Mouse (Mus musculus): ENCODE measurements around the gene Hnrnpl. TPM values are rescaled to one million over a fixed set of nuclear protein-coding genes. Genes with fewer than 3 reads are reported as not detected.

Gene Hnrnpl
- polyA plus RNA-seq, 1 experiment from 2014 or later, result 254 TPM

- H3K4me3 ChIP-seq (ENCODE audit: low read depth, low read length), result peak overlapping the region; percentile 81
- peaks cover 60% of the 10 kb centered on the region for H3K36me3 ChIP-seq (ENCODE audit: insufficient read depth)
- peaks cover 14% of the 10 kb centered on the region for H3K4me1 ChIP-seq (ENCODE audit: insufficient read depth)
- peak overlapping the region; percentile 92 for H3K9ac ChIP-seq
- H3K27me3 ChIP-seq (ENCODE audit: insufficient read depth, low read length), result no peaks in the 10 kb centered on the region
- peak overlapping the region; percentile 95 for H3K4me2 ChIP-seq
- 53% methylated on average over 4 of the region's 4 CpGs for WGBS
- H3K9me3 ChIP-seq (ENCODE audit: low read depth, low read length), result no peaks in the 10 kb centered on the region
- TF ChIP-seq CTCF (IDR thresholded peaks at IDR 0.05; ENCODE audit: low read depth), result no peak
- ATAC-seq (ENCODE audit: insufficient read depth), result no peak
- no peak for DNase-seq
- peak overlapping the region; percentile 1; the same call in 1 of the 2 replicates for H3K27ac ChIP-seq (ENCODE audit: low read depth)
These were observed 4.1 kb downstream of the Hnrnpl start for GRCm38 (mm10) chr7:28812436-28812835.

GRCm38 (mm10) chr7:28812949-28813348 is 4.6 kb downstream of the Hnrnpl start:
- WGBS, result 71% methylated on average over 5 of the region's 5 CpGs
- H3K4me2 ChIP-seq, result peak overlapping the region; percentile 95
- peaks cover 10% of the 10 kb centered on the region for H3K4me1 ChIP-seq (ENCODE audit: insufficient read depth)
- H3K9me3 ChIP-seq (ENCODE audit: low read depth, low read length), result no peaks in the 10 kb centered on the region
- H3K27ac ChIP-seq (ENCODE audit: low read depth), result no peak overlapping the region
- peak overlapping the region; percentile 81 for H3K4me3 ChIP-seq (ENCODE audit: low read depth, low read length)
- peak; percentile 36 for TF ChIP-seq CTCF (IDR thresholded peaks at IDR 0.05; ENCODE audit: low read depth)
- H3K9ac ChIP-seq, result peak overlapping the region; percentile 92; the same call in 1 of the 2 replicates
- H3K36me3 ChIP-seq (ENCODE audit: insufficient read depth), result peaks cover 65% of the 10 kb centered on the region
- H3K27me3 ChIP-seq (ENCODE audit: insufficient read depth, low read length), result no peaks in the 10 kb centered on the region
- DNase-seq, result no peak
- no peak for ATAC-seq (ENCODE audit: insufficient read depth)

GRCm38 (mm10) chr7:28814306-28815034 is 6.1 kb downstream of the Hnrnpl start:
- no peak overlapping the region for H3K9ac ChIP-seq
- DNase-seq (no peak), ATAC-seq (ENCODE audit: insufficient read depth) (no peak)
- H3K27me3 ChIP-seq (ENCODE audit: insufficient read depth, low read length), result no peaks in the 10 kb centered on the region
- no peak for TF ChIP-seq CTCF (IDR thresholded peaks at IDR 0.05; ENCODE audit: low read depth)
- H3K9me3 ChIP-seq (ENCODE audit: low read depth, low read length), result no peaks in the 10 kb centered on the region
- WGBS, result 71% methylated on average over 5 of the region's 5 CpGs
- 0 out of 2 replicates have a peak, but pooled peaks cover 6% of the 10 kb centered on the region for H3K4me1 ChIP-seq (ENCODE audit: insufficient read depth)
- H3K36me3 ChIP-seq (ENCODE audit: insufficient read depth), result peaks cover 80% of the 10 kb centered on the region
- no peak overlapping the region; the same call in 1 of the 2 replicates for H3K4me3 ChIP-seq (ENCODE audit: low read depth, low read length)
- no peak overlapping the region for H3K4me2 ChIP-seq
- no peak overlapping the region for H3K27ac ChIP-seq (ENCODE audit: low read depth)

- 0 out of 2 replicates have a peak overlapping the region, but pooled peaks have one; percentile 9 for H3K9ac ChIP-seq
- 87% methylated on average over 9 of the region's 9 CpGs for WGBS
- no peak overlapping the region for H3K27ac ChIP-seq (ENCODE audit: low read depth)
- no peak overlapping the region for H3K4me2 ChIP-seq
- no peaks in the 10 kb centered on the region for H3K9me3 ChIP-seq (ENCODE audit: low read depth, low read length)
- H3K36me3 ChIP-seq (ENCODE audit: insufficient read depth), result peaks cover 88% of the 10 kb centered on the region
- H3K4me3 ChIP-seq (ENCODE audit: low read depth, low read length), result no peak overlapping the region
- no peak for TF ChIP-seq CTCF (IDR thresholded peaks at IDR 0.05; ENCODE audit: low read depth)
- H3K27me3 ChIP-seq (ENCODE audit: insufficient read depth, low read length), result no peaks in the 10 kb centered on the region
- H3K4me1 ChIP-seq (ENCODE audit: insufficient read depth), result 0 out of 2 replicates have a peak, but pooled peaks cover 6% of the 10 kb centered on the region
- DNase-seq (no peak), ATAC-seq (ENCODE audit: insufficient read depth) (no peak)
These were observed 6.9 kb downstream of the Hnrnpl start for GRCm38 (mm10) chr7:28815230-28815629.

- Histone ChIP-seq H3K9me3 (ENCODE audit: low read depth, low read length) (no peaks in the 10 kb centered on the region), H3K4me1 (ENCODE audit: insufficient read depth) (0 out of 2 replicates have a peak, but pooled peaks cover 6% of the 10 kb centered on the region), H3K4me2 (no peak overlapping the region), H3K36me3 (ENCODE audit: insufficient read depth) (peaks cover 97% of the 10 kb centered on the region), H3K4me3 (ENCODE audit: low read depth, low read length) (no peak overlapping the region), H3K27me3 (ENCODE audit: insufficient read depth, low read length) (no peaks in the 10 kb centered on the region), H3K27ac (ENCODE audit: low read depth) (no peak overlapping the region), H3K9ac (no peak overlapping the region)
- WGBS, result 79% methylated on average over 9 of the region's 9 CpGs
- ATAC-seq (ENCODE audit: insufficient read depth), result no peak
- no peak for DNase-seq
- TF ChIP-seq CTCF (IDR thresholded peaks at IDR 0.05; ENCODE audit: low read depth), result no peak
These were observed 7.9 kb downstream of the Hnrnpl start for GRCm38 (mm10) chr7:28816201-28816600.

GRCm38 (mm10) chr7:28816920-28817319 is 8.6 kb downstream of the Hnrnpl start:
- Histone ChIP-seq H3K4me1 (ENCODE audit: insufficient read depth) (0 out of 2 replicates have a peak, but pooled peaks cover 6% of the 10 kb centered on the region), H3K4me2 (no peak overlapping the region), H3K36me3 (ENCODE audit: insufficient read depth) (peaks cover 100% of the 10 kb centered on the region), H3K27ac (ENCODE audit: low read depth) (no peak overlapping the region), H3K9ac (no peak overlapping the region), H3K9me3 (ENCODE audit: low read depth, low read length) (no peaks in the 10 kb centered on the region), H3K4me3 (ENCODE audit: low read depth, low read length) (no peak overlapping the region), H3K27me3 (ENCODE audit: insufficient read depth, low read length) (no peaks in the 10 kb centered on the region)
- ATAC-seq (ENCODE audit: insufficient read depth) (no peak), DNase-seq (no peak)
- WGBS, result 92% methylated on average over 10 of the region's 10 CpGs
- TF ChIP-seq CTCF (IDR thresholded peaks at IDR 0.05; ENCODE audit: low read depth), result no peak

GRCm38 (mm10) chr7:28817524-28817923 is 9.2 kb downstream of the Hnrnpl start:
- Histone ChIP-seq H3K9ac (peak overlapping the region; percentile 0; the same call in 1 of the 2 replicates), H3K4me1 (ENCODE audit: insufficient read depth) (0 out of 2 replicates have a peak, but pooled peaks cover 5% of the 10 kb centered on the region), H3K27me3 (ENCODE audit: insufficient read depth, low read length) (no peaks in the 10 kb centered on the region), H3K36me3 (ENCODE audit: insufficient read depth) (peaks cover 100% of the 10 kb centered on the region), H3K27ac (ENCODE audit: low read depth) (no peak overlapping the region), H3K4me3 (ENCODE audit: low read depth, low read length) (no peak overlapping the region), H3K9me3 (ENCODE audit: low read depth, low read length) (no peaks in the 10 kb centered on the region), H3K4me2 (no peak overlapping the region)
- TF ChIP-seq CTCF (IDR thresholded peaks at IDR 0.05; ENCODE audit: low read depth), result no peak
- 62% methylated on average over 6 of the region's 6 CpGs for WGBS
- DNase-seq (no peak), ATAC-seq (ENCODE audit: insufficient read depth) (no peak)
